In genomic region chr5:53243933-53244332, GRCm38 (mm10) we compare ENCODE assay signal across 26 mouse cellular contexts. TPM values are rescaled to one million over a fixed set of nuclear protein-coding genes. Genes with fewer than 3 reads are reported as not detected.
DNase-seq lines count a peak whose midpoint lies in the region; ATAC-seq and TF ChIP-seq lines count a peak whose summit lies in the region.
"Had no signal": no experiment of that assay in that cellular context is flagged by ENCODE, and none has a peak within 500 bp of the region (broad histone marks: within the 10 kb centered on the region; RNA-seq: fewer than 3 reads in every experiment).

No protein-coding gene starts in this region.

- peak; percentile 54 for DNase-seq in gastrocnemius, adult 2 months
- DNase-seq in gastrocnemius, adult 18-20 months (ENCODE audit: low spot score): no peak
- DNase-seq in left cerebral cortex, adult 2 months (ENCODE audit: extremely low spot score in 1 of 2, low spot score in 2 of 2): no peak
- DNase-seq in left cerebral cortex, adult 11 months (ENCODE audit: low spot score): no peak
- no peak for DNase-seq in lung, postnatal 14 days
- DNase-seq: adrenal gland, adult 8-10 months; cerebellum, adult 9-10 months; embryo, embryonic 11 days; heart, adult 18-20 months; heart, postnatal 10 days; kidney, adult 18-20 months; right cerebral cortex, postnatal 4 days; thymus, adult 2 months; thymus, postnatal 36 days had no signal

- peak overlapping the region; percentile 56 for H3K27ac ChIP-seq in gastrocnemius, adult 2 months
- H3K27ac ChIP-seq in left cerebral cortex, adult 2 months: peak overlapping the region; percentile 64; the same call in 1 of the 2 replicates
- no peak overlapping the region for H3K27ac ChIP-seq in lung, embryonic 16.5 days (ENCODE audit: low read length)
- no peak overlapping the region for H3K27ac ChIP-seq in heart, embryonic 11.5 days (ENCODE audit: low read depth, low read length)
- H3K27ac ChIP-seq: embryonic facial prominence, embryonic 12.5 days; heart, embryonic 13.5 days; hindbrain, embryonic 15.5 days; kidney, embryonic 15.5 days; limb, embryonic 12.5 days; liver, embryonic 15.5 days; midbrain, embryonic 10.5 days; midbrain, embryonic 15.5 days; neural tube, embryonic 13.5 days had no signal

- WGBS in lung, embryonic 16.5 days: 50% methylated on average over 10 of the region's 10 CpGs
- 67% methylated on average over 10 of the region's 10 CpGs for WGBS in heart, embryonic 11.5 days (ENCODE audit: insufficient replicate concordance)

- H3K4me2 ChIP-seq in lung, embryonic 16.5 days (ENCODE audit: low read depth, low read length): peak overlapping the region; percentile 26; the same call in 1 of the 2 replicates
- no peak overlapping the region for H3K4me2 ChIP-seq in heart, embryonic 11.5 days
- H3K4me2 ChIP-seq: embryonic facial prominence, embryonic 12.5 days; heart, embryonic 13.5 days; hindbrain, embryonic 15.5 days; kidney, embryonic 15.5 days; limb, embryonic 12.5 days; liver, embryonic 15.5 days; midbrain, embryonic 15.5 days; neural tube, embryonic 13.5 days had no signal

- TF ChIP-seq CTCF in gastrocnemius, adult 2 months (IDR thresholded peaks at IDR 0.05): no peak
- no peak for TF ChIP-seq CTCF in left cerebral cortex, adult 2 months (IDR thresholded peaks at IDR 0.05)

- intact Hi-C loops in gastrocnemius, adult 2 months (cut with DNase I): no loop called here
- intact Hi-C loops in left cerebral cortex, adult 2 months (cut with DNase I): no loop called here

- H3K9me3 ChIP-seq in lung, embryonic 16.5 days (ENCODE audit: control insufficient read depth, low read length): no peaks in the 10 kb centered on the region
- no peaks in the 10 kb centered on the region for H3K9me3 ChIP-seq in heart, embryonic 11.5 days (replicated peaks; ENCODE audit: control insufficient read depth, low read length)
- H3K9me3 ChIP-seq: embryonic facial prominence, embryonic 12.5 days; G1E; heart, embryonic 13.5 days; hindbrain, embryonic 15.5 days; kidney, embryonic 15.5 days; limb, embryonic 12.5 days; liver, embryonic 15.5 days; midbrain, embryonic 10.5 days; midbrain, embryonic 15.5 days; neural tube, embryonic 13.5 days had no signal

- peak overlapping the region; percentile 47 for H3K4me3 ChIP-seq in gastrocnemius, adult 2 months
- no peak overlapping the region for H3K4me3 ChIP-seq in left cerebral cortex, adult 2 months
- H3K4me3 ChIP-seq in lung, embryonic 16.5 days (ENCODE audit: low read length): no peak overlapping the region
- H3K4me3 ChIP-seq in heart, embryonic 11.5 days (ENCODE audit: low read depth, low read length): no peak overlapping the region
- H3K4me3 ChIP-seq: embryonic facial prominence, embryonic 12.5 days; heart, embryonic 13.5 days; hindbrain, embryonic 15.5 days; kidney, embryonic 15.5 days; limb, embryonic 12.5 days; liver, embryonic 15.5 days; midbrain, embryonic 10.5 days; midbrain, embryonic 15.5 days; neural tube, embryonic 13.5 days had no signal

- H3K27me3 ChIP-seq in lung, embryonic 16.5 days (ENCODE audit: control insufficient read depth, insufficient read depth, low read depth, low read length): no peaks in the 10 kb centered on the region
- no peaks in the 10 kb centered on the region for H3K27me3 ChIP-seq in heart, embryonic 11.5 days (ENCODE audit: control insufficient read depth, insufficient read depth, low read length)
- H3K27me3 ChIP-seq: embryonic facial prominence, embryonic 12.5 days; heart, embryonic 13.5 days; hindbrain, embryonic 15.5 days; kidney, embryonic 15.5 days; limb, embryonic 12.5 days; liver, embryonic 15.5 days; neural tube, embryonic 13.5 days had no signal

- ATAC-seq in lung, embryonic 16.5 days (ENCODE audit: low read depth): no peak
- ATAC-seq in heart, embryonic 11.5 days (replicated peaks; ENCODE audit: insufficient number of reproducible peaks, low FRiP score, low TSS enrichment): no peak
- ATAC-seq: midbrain, embryonic 15.5 days had no signal

- no peak overlapping the region for H3K9ac ChIP-seq in lung, embryonic 16.5 days (ENCODE audit: low read length)
- H3K9ac ChIP-seq in heart, embryonic 11.5 days (ENCODE audit: low read depth, low read length): no peak overlapping the region
- H3K9ac ChIP-seq: embryonic facial prominence, embryonic 12.5 days; heart, embryonic 13.5 days; hindbrain, embryonic 15.5 days; kidney, embryonic 15.5 days; limb, embryonic 12.5 days; liver, embryonic 15.5 days; midbrain, embryonic 15.5 days; neural tube, embryonic 13.5 days had no signal

- H3K4me1 ChIP-seq in lung, embryonic 16.5 days (replicated peaks; ENCODE audit: control insufficient read depth, insufficient read depth, low read length): peaks cover 4% of the 10 kb centered on the region; the same call in 1 of the 2 replicates
- peaks cover 17% of the 10 kb centered on the region for H3K4me1 ChIP-seq in heart, embryonic 11.5 days (ENCODE audit: control insufficient read depth, insufficient read depth, low read length)
- H3K4me1 ChIP-seq: liver, embryonic 15.5 days had no signal

- no peaks in the 10 kb centered on the region for H3K36me3 ChIP-seq in lung, embryonic 16.5 days (ENCODE audit: control insufficient read depth, insufficient read depth, low read length)
- no peaks in the 10 kb centered on the region for H3K36me3 ChIP-seq in heart, embryonic 11.5 days (ENCODE audit: control insufficient read depth, insufficient read depth, low read length)
- H3K36me3 ChIP-seq: embryonic facial prominence, embryonic 12.5 days; G1E; heart, embryonic 13.5 days; hindbrain, embryonic 15.5 days; kidney, embryonic 15.5 days; limb, embryonic 12.5 days; liver, embryonic 15.5 days; midbrain, embryonic 10.5 days; midbrain, embryonic 15.5 days; neural tube, embryonic 13.5 days had no signal

RNA-seq across cellular contexts. Expression of gene Smim20, which starts 22.9 kb away (rescaled TPM):
- 10 to 100 TPM; 55.5 to 67.5 TPM for total RNA-seq in gastrocnemius, adult 2 months (2021)
- 10 to 100 TPM; 51.0 to 57.7 TPM for total RNA-seq in gastrocnemius, adult 18-20 months (2021)
- total RNA-seq in left cerebral cortex, adult 2 months (2021): 10 to 100 TPM; 36.4 to 39.7 TPM
- polyA plus RNA-seq in lung, embryonic 16.5 days (2015; fragmentation: Nextera tagmentation; extraction: Ambion mirVana): 86.5 and 92.7 TPM in 2 replicates
- 146 and 150 TPM in 2 replicates for polyA plus RNA-seq in heart, embryonic 11.5 days (2014; fragmentation: Nextera tagmentation; extraction: Ambion mirVana)

RNA-seq across cellular contexts. Expression of gene Sel1l3, which starts 30.2 kb away (rescaled TPM):
- 10 to 100 TPM; 59.8 to 69.4 TPM for total RNA-seq in gastrocnemius, adult 2 months (2021)
- total RNA-seq in gastrocnemius, adult 18-20 months (2021): 10 to 100 TPM; 52.0 to 54.8 TPM
- 10 to 100 TPM; 66.6 to 70.5 TPM for total RNA-seq in left cerebral cortex, adult 2 months (2021)
- 5.0 and 5.8 TPM in 2 replicates for polyA plus RNA-seq in lung, embryonic 16.5 days (2015; fragmentation: Nextera tagmentation; extraction: Ambion mirVana)
- polyA plus RNA-seq in heart, embryonic 11.5 days (2014; fragmentation: Nextera tagmentation; extraction: Ambion mirVana): 1.5 and 1.9 TPM in 2 replicates
- polyA plus RNA-seq: G1E had no signal

Comparison
In these comparisons a context has a peak if more than half of its experiments do, and no peak if none do; other contexts are left out.
1. H3K27ac ChIP-seq: peak in gastrocnemius, adult 2 months (single experiment) and left cerebral cortex, adult 2 months (single experiment); none in lung, embryonic 16.5 days (single experiment) and heart, embryonic 11.5 days (single experiment).